Mouse (Mus musculus) MEL (cell line): ENCODE measurements around the gene Tmem151a.

Experiments used
- CHD2 ChIP-seq: IDR thresholded peaks from 2 replicates; pipeline ENCODE4 v1.6.1; 2011; ENCODE audit warnings: low read length, improper control_type of control experiment
- CTCF ChIP-seq, 3 experiments: IDR thresholded peaks in 2 of 3; conservative IDR thresholded peaks in 1 of 3; 2 replicates each; pipeline ENCODE4 v1.5.1; 2011 to 2012; ENCODE audit warnings: low read length in 3 of 3, low read depth in 2 of 3, mild to moderate bottlenecking in 2 of 3, improper control_type of control experiment in 1 of 3, inconsistent platforms in 1 of 3, mixed read lengths in 1 of 3, moderate library complexity in 1 of 3; ENCODE audit not compliant: control insufficient read depth in 1 of 3, insufficient read depth in 1 of 3, poor library complexity in 1 of 3, severe bottlenecking in 1 of 3
- ELF1 ChIP-seq: IDR thresholded peaks from 2 replicates; pipeline ENCODE4 v1.6.1; 2014; ENCODE audit warnings: low read depth, mild to moderate bottlenecking, inconsistent platforms, low read length, improper control_type of control experiment, moderate library complexity
- HCFC1 ChIP-seq: IDR thresholded peaks from 2 replicates; pipeline ENCODE4 v1.6.1; 2012; ENCODE audit warnings: low read depth, mild to moderate bottlenecking, inconsistent platforms, low read length, improper control_type of control experiment, moderate library complexity
- POLR2A ChIP-seq, 2 experiments: IDR thresholded peaks; 2 replicates each; pipeline ENCODE4 v1.6.1; 2011 to 2012; ENCODE audit warnings: low read length in 2 of 2, mild to moderate bottlenecking in 2 of 2, control low read depth in 1 of 2, improper control_type of control experiment in 1 of 2, low read depth in 1 of 2, moderate library complexity in 1 of 2; ENCODE audit not compliant: control insufficient read depth in 1 of 2, insufficient read depth in 1 of 2, poor library complexity in 1 of 2
- POLR2AphosphoS5 ChIP-seq: IDR thresholded peaks from 2 replicates; pipeline ENCODE4 v1.6.1; 2012; ENCODE audit warnings: low read depth, borderline replicate concordance, mild to moderate bottlenecking, inconsistent platforms, low read length, moderate library complexity, mixed read lengths
- USF2 ChIP-seq, 2 experiments: IDR thresholded peaks; 2 replicates each; pipeline ENCODE4 v1.6.1; 2011 to 2012; ENCODE audit warnings: improper control_type of control experiment in 2 of 2, low read length in 2 of 2, borderline replicate concordance in 1 of 2, inconsistent platforms in 1 of 2, low read depth in 1 of 2, mild to moderate bottlenecking in 1 of 2; ENCODE audit not compliant: insufficient read depth in 1 of 2
- ZMIZ1 ChIP-seq: IDR thresholded peaks from 2 replicates; pipeline ENCODE4 v1.6.1; 2012; ENCODE audit warnings: low read depth, mild to moderate bottlenecking, inconsistent platforms, low read length, improper control_type of control experiment, moderate library complexity

DNA sequence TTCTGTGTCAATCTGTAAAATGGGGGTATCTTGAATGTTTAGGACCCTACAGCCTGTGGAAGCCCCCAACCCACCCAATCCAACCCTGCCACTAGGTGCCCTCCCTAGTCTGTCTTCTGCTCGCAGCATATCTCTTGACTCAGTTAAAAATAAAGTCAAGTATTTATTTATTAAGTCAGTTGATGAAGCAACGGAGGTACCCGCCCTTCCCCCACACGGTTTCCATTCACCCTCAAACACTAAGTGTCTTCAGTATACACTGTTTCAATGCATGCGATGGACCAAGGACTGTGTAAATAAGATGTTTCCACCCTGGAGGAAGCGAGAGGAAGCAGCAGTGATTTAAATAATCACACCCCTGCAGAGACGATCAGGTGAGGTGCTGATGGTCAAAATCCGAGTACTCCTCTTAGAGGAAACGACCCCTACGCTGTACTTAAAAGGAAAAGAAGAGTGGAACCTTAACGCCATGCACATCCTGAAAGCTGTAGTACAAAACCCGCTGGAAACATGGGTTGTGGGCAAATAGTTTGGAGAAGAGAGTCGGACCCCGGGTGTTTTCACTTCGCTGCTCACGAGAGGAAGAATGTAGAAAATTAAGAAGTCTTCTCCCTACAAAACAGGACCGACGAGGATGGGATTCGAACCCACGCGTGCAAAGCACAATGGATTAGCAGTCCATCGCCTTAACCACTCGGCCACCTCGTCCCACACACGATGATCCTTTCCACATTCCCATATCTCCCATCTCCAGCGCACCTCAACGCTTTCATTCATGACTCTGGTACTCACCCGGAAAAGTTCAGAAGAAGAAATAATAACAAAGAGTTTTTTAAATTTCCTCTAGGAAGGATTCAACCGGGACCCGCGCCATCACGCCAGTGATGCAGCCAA lies 47.4 kb downstream of the Tmem151a start:
- no peak for TF ChIP-seq POLR2A (IDR thresholded peaks at IDR 0.05; ENCODE audit: control insufficient read depth in 1 of 2, insufficient read depth in 1 of 2, low read depth in 1 of 2, low read length in 2 of 2, poor library complexity in 1 of 2)
- no peak for TF ChIP-seq HCFC1
- no peak for TF ChIP-seq POLR2AphosphoS5
- TF ChIP-seq CTCF (IDR thresholded peaks at IDR 0.05 in 2 of 3, conservative IDR thresholded peaks at IDR 0.05 in 1 of 3; ENCODE audit: control insufficient read depth in 1 of 3, insufficient read depth in 1 of 3, low read depth in 2 of 3, low read length in 3 of 3, poor library complexity in 1 of 3, severe bottlenecking in 1 of 3): no peak
- TF ChIP-seq CHD2: no peak
- no peak for TF ChIP-seq USF2 (IDR thresholded peaks at IDR 0.05; ENCODE audit: borderline replicate concordance in 1 of 2, insufficient read depth in 1 of 2, low read depth in 1 of 2, low read length in 2 of 2)
- peak; percentile 79 for TF ChIP-seq ELF1
- no peak for TF ChIP-seq ZMIZ1
